Mouse (Mus musculus): ENCODE measurements around the gene Gm38431. TPM values are rescaled to one million over a fixed set of nuclear protein-coding genes. Genes with fewer than 3 reads are reported as not detected.

The Gm38431 gene
- 5.0 to 9.1 TPM (median 8.3 TPM) in 4 replicates for total RNA-seq (2023; ENCODE audit: inconsistent age)

GRCm38 (mm10) chr9:21091707-21092320 lies at the start of gene Gm38431, which contains the start of gene Raver1:
Gene Gm38431, minus strand, starts transcription at chr9:21091997.
Gene Raver1, minus strand, starts transcription at chr9:21092008.

GRCm38 (mm10) chr9:21131059-21131956 lies 39.5 kb upstream of the Gm38431 start, which contains the start of gene Tyk2:
Gene Tyk2, minus strand, starts transcription at chr9:21131243.

GRCm38 (mm10) chr9:21073044-21073840 lies 18.6 kb downstream of the Gm38431 start, which contains the start of the genes Gm49373 and Fdx1l:
Gene Gm49373, minus strand, starts transcription at chr9:21073096.
Gene Fdx1l, minus strand, starts transcription at chr9:21073614.

GRCm38 (mm10) chr9:21067006-21067684 lies 24.7 kb downstream of the Gm38431 start, which contains the start of gene Zglp1:
Gene Zglp1, minus strand, starts transcription at chr9:21067093.

GRCm38 (mm10) chr9:21031896-21032351 lies 59.9 kb downstream of the Gm38431 start, which contains the start of gene Icam5:
Gene Icam5, plus strand, starts transcription at chr9:21032073.

GRCm38 (mm10) chr9:21029291-21030054 lies 62.3 kb downstream of the Gm38431 start, which contains the start of gene Icam4:
Gene Icam4, plus strand, starts transcription at chr9:21029373.

Other genes starting within 250 kb of the Gm38431 start
- gene A230050P20Rik, start 223.4 kb downstream of the Gm38431 start, total RNA-seq (2023; ENCODE audit: inconsistent age) = 47.6 to 54.9 TPM (median 52.4 TPM) in 4 replicates
- gene Angptl6, start 212.3 kb downstream of the Gm38431 start, total RNA-seq (2023; ENCODE audit: inconsistent age) = 0.83 to 1.2 TPM (median 1.1 TPM) in 4 replicates
- 124 to 148 TPM (median 127 TPM) in 4 replicates for gene Ppan, start 203.8 kb downstream of the Gm38431 start, total RNA-seq (2023; ENCODE audit: inconsistent age)
- gene Eif3g, start 193.4 kb downstream of the Gm38431 start, total RNA-seq (2023; ENCODE audit: inconsistent age) = 166 to 189 TPM (median 176 TPM) in 4 replicates
- gene Dnmt1, start 132.1 kb downstream of the Gm38431 start, total RNA-seq (2023; ENCODE audit: inconsistent age) = 68.8 to 75.8 TPM (median 74.5 TPM) in 4 replicates
- 2.4 to 4.0 TPM (median 3.1 TPM) in 4 replicates for gene S1pr2, start 115.2 kb downstream of the Gm38431 start, total RNA-seq (2023; ENCODE audit: inconsistent age)
- 51.2 to 61.9 TPM (median 59.0 TPM) in 4 replicates for gene Mrpl4, start 89.3 kb downstream of the Gm38431 start, total RNA-seq (2023; ENCODE audit: inconsistent age)
- 48.1 to 52.0 TPM (median 49.9 TPM) in 4 replicates for gene Icam1, start 76.0 kb downstream of the Gm38431 start, total RNA-seq (2023; ENCODE audit: inconsistent age)
- gene Icam4, start 62.6 kb downstream of the Gm38431 start, total RNA-seq (2023; ENCODE audit: inconsistent age) = 0.55 TPM in 1 of 4 replicates, not detected in the others
- not detected in 4 replicates for gene Icam5, start 59.9 kb downstream of the Gm38431 start, total RNA-seq (2023; ENCODE audit: inconsistent age)
- not detected in 4 replicates for gene Zglp1, start 24.9 kb downstream of the Gm38431 start, total RNA-seq (2023; ENCODE audit: inconsistent age)
- gene Gm49373, start 18.9 kb downstream of the Gm38431 start, total RNA-seq (2023; ENCODE audit: inconsistent age) = 1.2 to 1.4 TPM (median 1.2 TPM) in 4 replicates
- gene Fdx1l, start 18.4 kb downstream of the Gm38431 start, total RNA-seq (2023; ENCODE audit: inconsistent age) = 27.5 to 34.2 TPM (median 29.9 TPM) in 4 replicates
- 98.7 to 119 TPM (median 109 TPM) in 4 replicates for gene Raver1, start within 50 bp of the Gm38431 start, total RNA-seq (2023; ENCODE audit: inconsistent age)
- gene Tyk2, start 39.2 kb upstream of the Gm38431 start, total RNA-seq (2023; ENCODE audit: inconsistent age) = 56.6 to 61.0 TPM (median 58.4 TPM) in 4 replicates
- gene Cdc37, start 58.0 kb upstream of the Gm38431 start, total RNA-seq (2023; ENCODE audit: inconsistent age) = 113 to 130 TPM (median 121 TPM) in 4 replicates
- 9.4 to 14.6 TPM (median 11.2 TPM) in 4 replicates for gene Pde4a, start 73.7 kb upstream of the Gm38431 start, total RNA-seq (2023; ENCODE audit: inconsistent age)
- 27.8 to 30.2 TPM (median 29.4 TPM) in 4 replicates for gene Keap1, start 147.4 kb upstream of the Gm38431 start, total RNA-seq (2023; ENCODE audit: inconsistent age)
- gene S1pr5, start 156.4 kb upstream of the Gm38431 start, total RNA-seq (2023; ENCODE audit: inconsistent age) = 0.21 to 0.66 TPM (median 0.29 TPM) in 3 of 4 replicates, not detected in the other
- gene Atg4d, start 173.3 kb upstream of the Gm38431 start, total RNA-seq (2023; ENCODE audit: inconsistent age) = 46.2 to 61.6 TPM (median 48.2 TPM) in 4 replicates
- 132 to 152 TPM (median 133 TPM) in 4 replicates for gene Kri1, start 196.0 kb upstream of the Gm38431 start, total RNA-seq (2023; ENCODE audit: inconsistent age)
- gene Cdkn2d, start 199.4 kb upstream of the Gm38431 start, total RNA-seq (2023; ENCODE audit: inconsistent age) = 18.1 to 29.9 TPM (median 23.5 TPM) in 4 replicates
- 2.7 to 3.9 TPM (median 3.0 TPM) in 4 replicates for gene Ap1m2, start 220.3 kb upstream of the Gm38431 start, total RNA-seq (2023; ENCODE audit: inconsistent age)
- gene Slc44a2, start 228.7 kb upstream of the Gm38431 start, total RNA-seq (2023; ENCODE audit: inconsistent age) = 310 to 343 TPM (median 327 TPM) in 4 replicates

All from B cell, adult (primary cell).